Mouse (Mus musculus): ENCODE results near the gene Spc24. TPM values are rescaled to one million over a fixed set of nuclear protein-coding genes. Genes with fewer than 3 reads are reported as not detected.
"Not testable (repeated sequence)": the region's sequence is repeated elsewhere in the genome, so short reads cannot be mapped to it uniquely, and the experiment has no call there.

Spc24 gene
- polyA plus RNA-seq, 1 experiment: 59.0 TPM

DNA sequence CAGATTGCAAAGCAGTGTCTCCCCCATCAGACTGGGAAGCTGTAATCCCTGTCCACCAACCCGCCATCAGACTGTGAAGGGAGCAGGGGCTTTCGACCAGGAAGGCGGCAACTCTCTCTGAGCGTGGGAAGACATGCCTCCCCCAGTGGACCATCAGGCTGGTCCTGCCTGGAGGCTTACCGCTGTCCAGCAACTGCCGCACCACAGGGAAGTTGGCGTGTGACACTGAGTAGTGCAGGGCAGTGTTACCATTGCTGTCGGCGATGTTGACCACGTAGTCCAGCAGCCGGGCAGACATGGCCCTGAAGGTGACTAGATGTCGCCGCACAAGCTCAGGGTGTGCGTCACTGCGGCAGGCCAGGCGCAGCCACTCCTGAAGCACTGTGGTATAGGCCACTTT lies 14.2 kb upstream of the Spc24 start:
- no peaks in the 10 kb centered on the region for H3K36me3 ChIP-seq (ENCODE audit: control insufficient read depth, insufficient read depth, low read length)
- WGBS: 91% methylated on average over 16 of the region's 16 CpGs

DNA sequence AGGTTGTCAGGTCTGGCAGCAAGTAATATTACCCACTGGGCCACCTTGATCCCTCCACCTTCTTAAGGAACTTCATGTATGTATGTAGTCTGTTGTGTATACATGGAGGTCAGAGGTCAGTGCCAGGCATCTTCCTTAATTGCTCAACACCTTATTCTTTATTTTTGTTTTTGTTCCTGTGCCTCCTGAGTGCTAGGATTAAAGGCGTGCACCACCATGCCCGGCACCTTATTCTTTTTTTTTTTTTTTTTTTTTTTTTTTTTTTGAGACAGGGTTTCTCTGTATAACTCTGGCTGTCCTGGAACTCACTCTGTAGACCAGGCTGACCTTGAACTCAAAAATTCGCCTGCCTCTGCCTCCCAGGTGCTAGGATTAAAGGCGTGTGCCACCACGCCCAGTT lies 13.3 kb upstream of the Spc24 start:
- DNase-seq; H3K36me3 ChIP-seq (ENCODE audit: control insufficient read depth, insufficient read depth, low read length); H3K27me3 ChIP-seq (ENCODE audit: control insufficient read depth, insufficient read depth, low read length); H3K4me3 ChIP-seq (ENCODE audit: control insufficient read depth, insufficient read depth, low read length); H3K27ac ChIP-seq (ENCODE audit: control insufficient read depth, insufficient read depth, low read length); H3K4me1 ChIP-seq (replicated peaks; ENCODE audit: control insufficient read depth, insufficient read depth, low read length): not testable (repeated sequence)
- 93% methylated on average over 5 of the region's 5 CpGs for WGBS

More for the DNA sequence above, 14.2 kb upstream of the Spc24 start:
- H3K4me3 ChIP-seq (ENCODE audit: control insufficient read depth, insufficient read depth, low read length): no peak overlapping the region
- TF ChIP-seq POLR2A (IDR thresholded peaks at IDR 0.05; ENCODE audit: control insufficient read depth, extremely low read depth, insufficient read depth, low read length, poor library complexity) (no peak), CTCF (IDR thresholded peaks at IDR 0.05; ENCODE audit: borderline replicate concordance, control insufficient read depth, extremely low read depth, insufficient read depth, low read length, poor library complexity) (no peak)
- no peaks in the 10 kb centered on the region for H3K4me1 ChIP-seq (replicated peaks; ENCODE audit: control insufficient read depth, insufficient read depth, low read length)
- no peak overlapping the region for H3K27ac ChIP-seq (ENCODE audit: control insufficient read depth, insufficient read depth, low read length)
- no peaks in the 10 kb centered on the region for H3K27me3 ChIP-seq (ENCODE audit: control insufficient read depth, insufficient read depth, low read length)
- DNase-seq: no peak

DNA sequence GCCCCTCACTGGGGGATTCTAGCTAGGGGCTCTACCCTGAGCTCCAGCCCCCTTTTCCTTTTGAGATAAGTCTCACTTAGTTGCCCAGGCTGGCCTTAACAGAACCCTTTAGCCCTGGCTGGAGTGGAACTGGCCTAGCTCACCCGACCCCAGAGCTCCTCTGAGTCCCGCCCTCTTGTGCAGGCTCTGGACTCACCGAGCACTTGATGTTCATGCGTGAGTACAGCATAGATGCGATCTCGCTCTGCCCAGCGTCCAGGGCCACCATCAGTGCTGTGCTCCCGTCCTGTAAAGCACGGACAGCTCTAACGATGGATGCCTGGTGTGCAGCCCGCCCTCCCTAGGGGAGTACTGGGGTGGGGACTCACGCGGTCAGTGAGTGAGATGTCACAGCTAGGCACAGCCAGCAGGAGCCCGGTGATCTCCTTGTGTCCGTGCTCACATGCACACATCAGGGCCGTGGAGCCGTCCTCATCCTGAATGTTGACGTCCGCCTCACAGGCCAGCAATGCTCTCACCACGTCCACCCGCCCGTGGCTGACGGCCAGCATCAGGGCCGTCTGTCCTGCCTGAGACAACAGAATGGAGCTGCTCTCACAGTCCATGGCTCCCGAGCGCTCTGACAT lies 9.6 kb upstream of the Spc24 start:
- no peak for TF ChIP-seq CTCF (IDR thresholded peaks at IDR 0.05; ENCODE audit: borderline replicate concordance, control insufficient read depth, extremely low read depth, insufficient read depth, low read length, poor library complexity)
- no peak for TF ChIP-seq POLR2A (IDR thresholded peaks at IDR 0.05; ENCODE audit: control insufficient read depth, extremely low read depth, insufficient read depth, low read length, poor library complexity)
- 94% methylated on average over 26 of the region's 26 CpGs for WGBS
- Histone ChIP-seq H3K27me3 (ENCODE audit: control insufficient read depth, insufficient read depth, low read length) (no peaks in the 10 kb centered on the region), H3K4me1 (replicated peaks; ENCODE audit: control insufficient read depth, insufficient read depth, low read length) (no peaks in the 10 kb centered on the region), H3K36me3 (ENCODE audit: control insufficient read depth, insufficient read depth, low read length) (no peaks in the 10 kb centered on the region), H3K27ac (ENCODE audit: control insufficient read depth, insufficient read depth, low read length) (no peak overlapping the region), H3K4me3 (ENCODE audit: control insufficient read depth, insufficient read depth, low read length) (no peak overlapping the region)
- DNase-seq: no peak

DNA sequence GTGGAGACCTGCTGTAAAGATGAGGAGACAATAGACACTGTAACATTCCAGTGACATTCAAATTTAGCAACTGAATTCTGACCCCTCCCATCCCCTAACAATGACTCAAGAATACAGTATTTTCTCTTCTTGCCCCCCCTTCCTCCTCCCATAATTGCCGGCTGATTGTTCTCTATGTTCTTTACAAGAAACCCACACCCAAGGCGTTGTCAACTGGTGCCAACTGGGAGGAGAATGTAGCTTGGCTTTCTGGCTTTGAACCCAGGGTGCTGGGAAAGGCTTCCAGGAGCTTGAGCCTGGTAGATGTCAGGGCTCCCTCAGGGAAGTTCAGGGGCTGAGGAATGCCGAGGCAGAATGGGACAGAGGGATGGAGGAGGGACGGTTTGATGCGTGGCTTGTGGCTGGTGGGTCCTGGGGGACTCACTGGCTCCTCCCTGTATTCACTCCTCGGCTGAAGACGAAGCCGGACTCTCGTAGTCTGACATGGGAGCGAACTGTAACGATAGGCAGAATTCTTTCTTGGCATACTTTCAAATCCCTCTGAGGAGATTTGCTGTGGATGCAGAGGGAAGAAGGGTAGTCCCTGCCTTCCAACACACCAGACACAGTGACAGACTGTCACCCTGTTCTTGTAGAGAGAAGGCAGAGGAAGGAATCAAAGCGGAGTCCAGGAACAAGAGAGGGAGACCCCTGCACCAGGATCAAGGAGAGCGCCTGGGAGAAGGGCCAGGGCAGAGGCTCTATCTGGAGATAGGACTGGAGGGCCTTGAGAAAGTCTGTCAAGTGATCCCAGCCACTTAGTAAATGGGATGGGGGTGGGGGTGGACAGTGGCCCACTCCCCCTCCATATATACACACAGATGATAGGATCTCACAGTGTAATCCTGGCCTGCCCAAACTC lies 8.7 kb upstream of the Spc24 start:
- Histone ChIP-seq H3K27me3 (ENCODE audit: control insufficient read depth, insufficient read depth, low read length) (no peaks in the 10 kb centered on the region), H3K4me1 (replicated peaks; ENCODE audit: control insufficient read depth, insufficient read depth, low read length) (no peaks in the 10 kb centered on the region), H3K27ac (ENCODE audit: control insufficient read depth, insufficient read depth, low read length) (no peak overlapping the region), H3K4me3 (ENCODE audit: control insufficient read depth, insufficient read depth, low read length) (no peak overlapping the region), H3K36me3 (ENCODE audit: control insufficient read depth, insufficient read depth, low read length) (no peaks in the 10 kb centered on the region)
- WGBS: 92% methylated on average over 13 of the region's 13 CpGs
- TF ChIP-seq POLR2A (IDR thresholded peaks at IDR 0.05; ENCODE audit: control insufficient read depth, extremely low read depth, insufficient read depth, low read length, poor library complexity): no peak
- no peak for TF ChIP-seq CTCF (IDR thresholded peaks at IDR 0.05; ENCODE audit: borderline replicate concordance, control insufficient read depth, extremely low read depth, insufficient read depth, low read length, poor library complexity)
- no peak for DNase-seq

DNA sequence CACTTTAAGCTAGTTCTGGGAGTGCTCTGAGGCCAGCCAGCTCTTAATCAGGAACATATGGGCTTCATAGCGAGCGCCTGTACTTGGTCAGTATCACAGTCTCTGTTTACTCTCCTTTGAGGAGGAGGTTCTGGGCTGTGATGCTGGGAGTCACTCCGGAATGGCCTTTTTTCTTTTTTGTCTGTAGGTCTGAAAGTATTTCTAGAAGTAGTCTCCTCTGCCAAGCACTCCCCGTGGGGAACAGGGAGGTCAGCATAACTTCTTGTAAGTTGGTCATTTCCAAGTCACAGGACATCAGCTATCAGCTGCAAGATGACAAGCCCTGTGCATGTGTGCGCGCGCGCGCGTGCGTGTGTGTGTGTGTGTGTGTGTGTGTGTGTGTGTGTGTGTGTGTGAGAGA lies 7.8 kb upstream of the Spc24 start:
- H3K4me3 ChIP-seq (ENCODE audit: control insufficient read depth, insufficient read depth, low read length): no peak overlapping the region
- 95% methylated on average over 11 of the region's 11 CpGs for WGBS
- no peaks in the 10 kb centered on the region for H3K36me3 ChIP-seq (ENCODE audit: control insufficient read depth, insufficient read depth, low read length)
- no peak for DNase-seq
- no peak for TF ChIP-seq POLR2A (IDR thresholded peaks at IDR 0.05; ENCODE audit: control insufficient read depth, extremely low read depth, insufficient read depth, low read length, poor library complexity)
- no peak for TF ChIP-seq CTCF (IDR thresholded peaks at IDR 0.05; ENCODE audit: borderline replicate concordance, control insufficient read depth, extremely low read depth, insufficient read depth, low read length, poor library complexity)
- no peaks in the 10 kb centered on the region for H3K27me3 ChIP-seq (ENCODE audit: control insufficient read depth, insufficient read depth, low read length)
- H3K27ac ChIP-seq (ENCODE audit: control insufficient read depth, insufficient read depth, low read length): no peak overlapping the region
- no peaks in the 10 kb centered on the region for H3K4me1 ChIP-seq (replicated peaks; ENCODE audit: control insufficient read depth, insufficient read depth, low read length)

DNA sequence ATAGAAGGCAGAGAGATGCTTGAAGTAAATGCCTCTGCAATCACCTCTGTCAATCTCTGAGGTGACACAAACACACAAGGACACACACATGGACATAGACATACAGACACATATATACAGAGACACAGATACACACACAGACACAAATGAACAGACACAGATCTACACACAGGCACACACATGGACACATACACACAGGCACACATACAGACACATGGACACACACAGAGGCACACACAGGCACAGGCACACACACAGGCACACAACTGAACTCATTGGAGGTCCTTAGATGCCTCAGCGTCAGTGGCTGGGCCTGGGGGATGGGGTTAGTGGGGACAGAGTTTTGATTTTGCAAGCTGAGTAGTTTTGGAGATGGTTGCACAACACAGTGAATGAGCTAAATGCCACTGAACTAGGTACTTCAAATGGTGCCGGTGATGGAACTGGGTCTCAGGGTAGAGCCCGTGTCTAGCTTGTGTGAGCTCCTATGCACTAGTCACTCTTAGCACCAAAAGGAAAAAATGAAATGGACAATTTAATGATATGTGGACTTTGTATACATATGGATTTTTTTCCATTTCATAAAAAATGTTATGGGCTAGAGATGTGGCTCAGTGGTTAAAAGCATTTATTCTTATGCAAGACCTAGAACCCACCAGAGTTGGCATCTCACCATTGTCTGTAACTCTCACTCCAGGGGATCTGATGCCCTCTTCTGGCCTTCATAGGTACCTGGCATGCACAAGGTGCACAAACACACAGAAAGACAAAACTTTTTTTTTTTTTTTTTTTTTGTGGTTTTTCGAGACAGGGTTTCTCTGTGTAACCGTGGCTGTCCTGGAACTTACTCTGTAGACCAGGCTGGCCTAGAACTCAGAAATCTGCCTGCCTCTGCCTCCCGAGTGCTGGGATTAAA lies 4.2 kb upstream of the Spc24 start:
- Histone ChIP-seq H3K4me1 (replicated peaks; ENCODE audit: control insufficient read depth, insufficient read depth, low read length) (peaks cover 5% of the 10 kb centered on the region), H3K36me3 (ENCODE audit: control insufficient read depth, insufficient read depth, low read length) (no peaks in the 10 kb centered on the region), H3K4me3 (ENCODE audit: control insufficient read depth, insufficient read depth, low read length) (no peak overlapping the region), H3K27ac (ENCODE audit: control insufficient read depth, insufficient read depth, low read length) (no peak overlapping the region), H3K27me3 (ENCODE audit: control insufficient read depth, insufficient read depth, low read length) (no peaks in the 10 kb centered on the region)
- no peak for TF ChIP-seq CTCF (IDR thresholded peaks at IDR 0.05; ENCODE audit: borderline replicate concordance, control insufficient read depth, extremely low read depth, insufficient read depth, low read length, poor library complexity)
- no peak for TF ChIP-seq POLR2A (IDR thresholded peaks at IDR 0.05; ENCODE audit: control insufficient read depth, extremely low read depth, insufficient read depth, low read length, poor library complexity)
- 86% methylated on average over 6 of the region's 6 CpGs for WGBS
- no peak for DNase-seq
